Mouse (Mus musculus): ENCODE results near the gene Usp22. TPM values are rescaled to one million over a fixed set of nuclear protein-coding genes. Genes with fewer than 3 reads are reported as not detected.
A peak's percentile ranks its signal among the peaks of the same experiment; 100 is the strongest.
"Not testable (repeated sequence)": the region's sequence is repeated elsewhere in the genome, so short reads cannot be mapped to it uniquely, and the experiment has no call there.

The Usp22 gene
- polyA plus RNA-seq, 1 experiment from 2014 or later, result 92.5 TPM

- Histone ChIP-seq H3K4me3 (ENCODE audit: control insufficient read depth in 1 of 2, insufficient read depth in 1 of 2, low read depth in 1 of 2, low read length in 2 of 2) (no peak overlapping the region), H3K4me2 (ENCODE audit: low read length) (no peak overlapping the region), H3K4me1 (ENCODE audit: control insufficient read depth in 2 of 2, insufficient read depth in 2 of 2, low read length in 2 of 2) (peaks cover 0 to 3% of the 10 kb centered on the region in 2 experiments; a peak in 1 of 4 replicates), H3K27me3 (ENCODE audit: control insufficient read depth, insufficient read depth, low read length) (peaks cover 9% of the 10 kb centered on the region), H3K36me3 (ENCODE audit: control insufficient read depth, insufficient read depth, low read length) (no peaks in the 10 kb centered on the region), H3K27ac (replicated peaks in 1 of 2; ENCODE audit: control insufficient read depth in 1 of 2, insufficient read depth in 1 of 2, low read depth in 2 of 2, low read length in 2 of 2) (no peak overlapping the region), H3K9me3 (ENCODE audit: control insufficient read depth, low read length) (no peaks in the 10 kb centered on the region), H3K9ac (ENCODE audit: low read length) (no peak overlapping the region)
- ATAC-seq (ENCODE audit: insufficient number of reproducible peaks, insufficient read depth, low FRiP score, low read depth), result no peak
Measured at GRCm38 (mm10) chr11:61197935-61198334, 23.1 kb upstream of the Usp22 start.

GRCm38 (mm10) chr11:61196616-61197353 is 21.9 kb upstream of the Usp22 start:
- no peak overlapping the region for H3K4me3 ChIP-seq (ENCODE audit: control insufficient read depth in 1 of 2, insufficient read depth in 1 of 2, low read depth in 1 of 2, low read length in 2 of 2)
- H3K9ac ChIP-seq (ENCODE audit: low read length), result no peak overlapping the region
- WGBS, result 80% methylated on average over 14 of the region's 14 CpGs
- no peak for ATAC-seq (ENCODE audit: insufficient number of reproducible peaks, insufficient read depth, low FRiP score, low read depth)
- no peaks in the 10 kb centered on the region for H3K36me3 ChIP-seq (ENCODE audit: control insufficient read depth, insufficient read depth, low read length)
- H3K27me3 ChIP-seq (ENCODE audit: control insufficient read depth, insufficient read depth, low read length), result peaks cover 9% of the 10 kb centered on the region
- no peak overlapping the region for H3K27ac ChIP-seq (replicated peaks in 1 of 2; ENCODE audit: control insufficient read depth in 1 of 2, insufficient read depth in 1 of 2, low read depth in 2 of 2, low read length in 2 of 2)
- no peak overlapping the region for H3K4me2 ChIP-seq (ENCODE audit: low read length)
- no peaks in the 10 kb centered on the region for H3K9me3 ChIP-seq (ENCODE audit: control insufficient read depth, low read length)
- H3K4me1 ChIP-seq (ENCODE audit: control insufficient read depth in 2 of 2, insufficient read depth in 2 of 2, low read length in 2 of 2), result peaks cover 0 to 3% of the 10 kb centered on the region in 2 experiments; a peak in 1 of 4 replicates

GRCm38 (mm10) chr11:61193392-61193791 is 18.5 kb upstream of the Usp22 start:
- ATAC-seq (ENCODE audit: insufficient number of reproducible peaks, insufficient read depth, low FRiP score, low read depth), result 0 out of 2 replicates have a peak, but pooled peaks have one; percentile 39
- WGBS, result 5% methylated on average over 9 of the region's 9 CpGs
- Histone ChIP-seq H3K27me3 (ENCODE audit: control insufficient read depth, insufficient read depth, low read length) (peaks cover 9% of the 10 kb centered on the region), H3K9me3 (ENCODE audit: control insufficient read depth, low read length) (no peaks in the 10 kb centered on the region), H3K27ac (replicated peaks in 1 of 2; ENCODE audit: control insufficient read depth in 1 of 2, insufficient read depth in 1 of 2, low read depth in 2 of 2, low read length in 2 of 2) (no peak overlapping the region), H3K4me1 (ENCODE audit: control insufficient read depth in 2 of 2, insufficient read depth in 2 of 2, low read length in 2 of 2) (no peaks in the 10 kb centered on the region), H3K36me3 (ENCODE audit: control insufficient read depth, insufficient read depth, low read length) (no peaks in the 10 kb centered on the region), H3K4me3 (ENCODE audit: control insufficient read depth in 1 of 2, insufficient read depth in 1 of 2, low read depth in 1 of 2, low read length in 2 of 2) (no peak overlapping the region), H3K4me2 (ENCODE audit: low read length) (no peak overlapping the region), H3K9ac (ENCODE audit: low read length) (no peak overlapping the region)

GRCm38 (mm10) chr11:61192779-61193178 is 17.9 kb upstream of the Usp22 start:
- H3K27me3 ChIP-seq (ENCODE audit: control insufficient read depth, insufficient read depth, low read length), result peaks cover 9% of the 10 kb centered on the region
- H3K4me2 ChIP-seq (ENCODE audit: low read length), result no peak overlapping the region
- H3K36me3 ChIP-seq (ENCODE audit: control insufficient read depth, insufficient read depth, low read length), result no peaks in the 10 kb centered on the region
- H3K4me3 ChIP-seq (ENCODE audit: control insufficient read depth in 1 of 2, insufficient read depth in 1 of 2, low read depth in 1 of 2, low read length in 2 of 2), result no peak overlapping the region
- WGBS, result 97% methylated on average over 2 of the region's 2 CpGs
- no peaks in the 10 kb centered on the region for H3K4me1 ChIP-seq (ENCODE audit: control insufficient read depth in 2 of 2, insufficient read depth in 2 of 2, low read length in 2 of 2)
- no peaks in the 10 kb centered on the region for H3K9me3 ChIP-seq (ENCODE audit: control insufficient read depth, low read length)
- H3K9ac ChIP-seq (ENCODE audit: low read length), result no peak overlapping the region
- no peak for ATAC-seq (ENCODE audit: insufficient number of reproducible peaks, insufficient read depth, low FRiP score, low read depth)
- no peak overlapping the region for H3K27ac ChIP-seq (replicated peaks in 1 of 2; ENCODE audit: control insufficient read depth in 1 of 2, insufficient read depth in 1 of 2, low read depth in 2 of 2, low read length in 2 of 2)

- ATAC-seq (ENCODE audit: insufficient number of reproducible peaks, insufficient read depth, low FRiP score, low read depth); H3K27ac ChIP-seq (replicated peaks in 1 of 2; ENCODE audit: control insufficient read depth in 1 of 2, insufficient read depth in 1 of 2, low read depth in 2 of 2, low read length in 2 of 2); H3K4me1 ChIP-seq (ENCODE audit: control insufficient read depth in 2 of 2, insufficient read depth in 2 of 2, low read length in 2 of 2); H3K4me2 ChIP-seq (ENCODE audit: low read length); H3K9me3 ChIP-seq (ENCODE audit: control insufficient read depth, low read length); H3K4me3 ChIP-seq (ENCODE audit: control insufficient read depth in 1 of 2, insufficient read depth in 1 of 2, low read depth in 1 of 2, low read length in 2 of 2); H3K27me3 ChIP-seq (ENCODE audit: control insufficient read depth, insufficient read depth, low read length); H3K9ac ChIP-seq (ENCODE audit: low read length); H3K36me3 ChIP-seq (ENCODE audit: control insufficient read depth, insufficient read depth, low read length): not testable (repeated sequence)
- 95% methylated on average over 7 of the region's 10 CpGs for WGBS
Measured at GRCm38 (mm10) chr11:61192123-61192522, 17.3 kb upstream of the Usp22 start.

GRCm38 (mm10) chr11:61190776-61191175 is 15.9 kb upstream of the Usp22 start:
- Histone ChIP-seq H3K36me3 (ENCODE audit: control insufficient read depth, insufficient read depth, low read length) (no peaks in the 10 kb centered on the region), H3K9ac (ENCODE audit: low read length) (no peak overlapping the region), H3K27ac (replicated peaks in 1 of 2; ENCODE audit: control insufficient read depth in 1 of 2, insufficient read depth in 1 of 2, low read depth in 2 of 2, low read length in 2 of 2) (no peak overlapping the region), H3K27me3 (ENCODE audit: control insufficient read depth, insufficient read depth, low read length) (peaks cover 9% of the 10 kb centered on the region), H3K9me3 (ENCODE audit: control insufficient read depth, low read length) (0 out of 2 replicates have a peak, but pooled peaks cover under 1% of the 10 kb centered on the region), H3K4me1 (ENCODE audit: control insufficient read depth in 2 of 2, insufficient read depth in 2 of 2, low read length in 2 of 2) (no peaks in the 10 kb centered on the region), H3K4me2 (ENCODE audit: low read length) (no peak overlapping the region), H3K4me3 (ENCODE audit: control insufficient read depth in 1 of 2, insufficient read depth in 1 of 2, low read depth in 1 of 2, low read length in 2 of 2) (no peak overlapping the region)
- WGBS, result 76% methylated on average over 2 of the region's 2 CpGs
- no peak for ATAC-seq (ENCODE audit: insufficient number of reproducible peaks, insufficient read depth, low FRiP score, low read depth)

- ATAC-seq (ENCODE audit: insufficient number of reproducible peaks, insufficient read depth, low FRiP score, low read depth), result no peak
- no peaks in the 10 kb centered on the region for H3K27me3 ChIP-seq (ENCODE audit: control insufficient read depth, insufficient read depth, low read length)
Measured at GRCm38 (mm10) chr11:61183820-61184219, 9.0 kb upstream of the Usp22 start.

GRCm38 (mm10) chr11:61181624-61182023 is 6.8 kb upstream of the Usp22 start:
- Histone ChIP-seq H3K4me3 (ENCODE audit: control insufficient read depth in 1 of 2, insufficient read depth in 1 of 2, low read depth in 1 of 2, low read length in 2 of 2) (no peak overlapping the region), H3K9me3 (ENCODE audit: control insufficient read depth, low read length) (0 out of 2 replicates have a peak, but pooled peaks cover 3% of the 10 kb centered on the region), H3K36me3 (ENCODE audit: control insufficient read depth, insufficient read depth, low read length) (no peaks in the 10 kb centered on the region), H3K9ac (ENCODE audit: low read length) (no peak overlapping the region), H3K4me1 (ENCODE audit: control insufficient read depth in 2 of 2, insufficient read depth in 2 of 2, low read length in 2 of 2) (no peaks in the 10 kb centered on the region), H3K4me2 (ENCODE audit: low read length) (no peak overlapping the region), H3K27me3 (ENCODE audit: control insufficient read depth, insufficient read depth, low read length) (no peaks in the 10 kb centered on the region), H3K27ac (replicated peaks in 1 of 2; ENCODE audit: control insufficient read depth in 1 of 2, insufficient read depth in 1 of 2, low read depth in 2 of 2, low read length in 2 of 2) (no peak overlapping the region)
- ATAC-seq (ENCODE audit: insufficient number of reproducible peaks, insufficient read depth, low FRiP score, low read depth), result no peak

More at GRCm38 (mm10) chr11:61183820-61184219, 9.0 kb upstream of the Usp22 start:
- H3K4me3 ChIP-seq (ENCODE audit: control insufficient read depth in 1 of 2, insufficient read depth in 1 of 2, low read depth in 1 of 2, low read length in 2 of 2), result no peak overlapping the region
- H3K9ac ChIP-seq (ENCODE audit: low read length), result no peak overlapping the region
- no peak overlapping the region for H3K4me2 ChIP-seq (ENCODE audit: low read length)
- 0 out of 2 replicates have a peak, but pooled peaks cover 3% of the 10 kb centered on the region for H3K9me3 ChIP-seq (ENCODE audit: control insufficient read depth, low read length)
- H3K36me3 ChIP-seq (ENCODE audit: control insufficient read depth, insufficient read depth, low read length), result no peaks in the 10 kb centered on the region
- no peaks in the 10 kb centered on the region for H3K4me1 ChIP-seq (ENCODE audit: control insufficient read depth in 2 of 2, insufficient read depth in 2 of 2, low read length in 2 of 2)
- no peak overlapping the region for H3K27ac ChIP-seq (replicated peaks in 1 of 2; ENCODE audit: control insufficient read depth in 1 of 2, insufficient read depth in 1 of 2, low read depth in 2 of 2, low read length in 2 of 2)
- 82% methylated on average over 1 of the region's 1 CpGs for WGBS

Data from heart, embryonic 14.5 days (tissue).